Mouse (Mus musculus): ENCODE results near the gene Zmynd8.

Zmynd8 gene

GRCm38 (mm10) chr2:165833468-165833867, 65.3 kb downstream of the Zmynd8 start:
- DNase-seq (ENCODE audit: low read depth): no peak

- DNase-seq (ENCODE audit: low read depth): no peak
These were observed 66.1 kb downstream of the Zmynd8 start for GRCm38 (mm10) chr2:165832720-165833119.

- no peak for DNase-seq (ENCODE audit: low read depth)
These were observed 66.5 kb downstream of the Zmynd8 start for GRCm38 (mm10) chr2:165832295-165832694.

- DNase-seq (ENCODE audit: low read depth): no peak
These were observed 67.1 kb downstream of the Zmynd8 start for GRCm38 (mm10) chr2:165831637-165832289.

GRCm38 (mm10) chr2:165828770-165829169, 70.0 kb downstream of the Zmynd8 start:
- DNase-seq (ENCODE audit: low read depth): no peak

GRCm38 (mm10) chr2:165825964-165826712, 72.7 kb downstream of the Zmynd8 start:
- DNase-seq (ENCODE audit: low read depth): no peak

- no peak for DNase-seq (ENCODE audit: low read depth)
These were observed 73.4 kb downstream of the Zmynd8 start for GRCm38 (mm10) chr2:165825261-165825900.

- no peak for DNase-seq (ENCODE audit: low read depth)
These were observed 74.0 kb downstream of the Zmynd8 start for GRCm38 (mm10) chr2:165824826-165825225.

GRCm38 (mm10) chr2:165822478-165822877, 76.3 kb downstream of the Zmynd8 start:
- DNase-seq (ENCODE audit: low read depth): no peak

GRCm38 (mm10) chr2:165821671-165822070, 77.1 kb downstream of the Zmynd8 start:
- no peak for DNase-seq (ENCODE audit: low read depth)

- DNase-seq (ENCODE audit: low read depth): no peak
These were observed 78.2 kb downstream of the Zmynd8 start for GRCm38 (mm10) chr2:165820504-165821095.

GRCm38 (mm10) chr2:165820073-165820472, 78.7 kb downstream of the Zmynd8 start:
- no peak for DNase-seq (ENCODE audit: low read depth)

GRCm38 (mm10) chr2:165818985-165819948, 79.5 kb downstream of the Zmynd8 start:
- peak; percentile 56 for DNase-seq (ENCODE audit: low read depth)

GRCm38 (mm10) chr2:165818570-165818969, 80.2 kb downstream of the Zmynd8 start:
- no peak for DNase-seq (ENCODE audit: low read depth)

GRCm38 (mm10) chr2:165817437-165817836, 81.4 kb downstream of the Zmynd8 start:
- no peak for DNase-seq (ENCODE audit: low read depth)

GRCm38 (mm10) chr2:165815103-165815880, 83.5 kb downstream of the Zmynd8 start:
- no peak for DNase-seq (ENCODE audit: low read depth)

- DNase-seq (ENCODE audit: low read depth): no peak
These were observed 85.9 kb downstream of the Zmynd8 start for GRCm38 (mm10) chr2:165812889-165813288.

- DNase-seq (ENCODE audit: low read depth): no peak
These were observed 87.3 kb downstream of the Zmynd8 start for GRCm38 (mm10) chr2:165811536-165811935.

- no peak for DNase-seq (ENCODE audit: low read depth)
These were observed 88.8 kb downstream of the Zmynd8 start for GRCm38 (mm10) chr2:165809901-165810477.

GRCm38 (mm10) chr2:165809091-165809490, 89.7 kb downstream of the Zmynd8 start:
- DNase-seq (ENCODE audit: low read depth): no peak

Data from c-Kit-positive CD71-positive TER-119-negative erythroid progenitor cells, embryonic 14.5 days (primary cell).